Mouse (Mus musculus): ENCODE measurements around the gene Yme1l1. TPM values are rescaled to one million over a fixed set of nuclear protein-coding genes. Genes with fewer than 3 reads are reported as not detected.

Yme1l1 gene
- polyA plus RNA-seq (2014; fragmentation: Nextera tagmentation; extraction: Ambion mirVana), result 92.1 and 96.2 TPM in 2 replicates

GRCm38 (mm10) chr2:23155777-23156607 is at the start of gene Yme1l1, which contains the start of gene Mastl:
Gene Yme1l1, plus strand, starts transcription at chr2:23156369.
Gene Mastl, minus strand, starts transcription at chr2:23156024.
- Histone ChIP-seq H3K9ac (ENCODE audit: low read length) (peak within 1 kb of the TSS; percentile 72), H3K27me3 (ENCODE audit: control insufficient read depth, insufficient read depth, low read length) (no peaks in the 10 kb centered on the region), H3K27ac (replicated peaks; ENCODE audit: low read depth, low read length) (peak within 1 kb of the TSS; percentile 95), H3K9me3 (ENCODE audit: control insufficient read depth, low read length) (no peaks in the 10 kb centered on the region), H3K36me3 (ENCODE audit: control insufficient read depth, insufficient read depth, low read length) (peaks cover 4% of the 10 kb centered on the region; the same call in 1 of the 2 replicates), H3K4me2 (ENCODE audit: low read depth, severe bottlenecking) (peak within 1 kb of the TSS; percentile 78), H3K4me1 (ENCODE audit: control insufficient read depth, insufficient read depth, low read length) (peaks cover 6% of the 10 kb centered on the region; the same call in 1 of the 2 replicates), H3K4me3 (ENCODE audit: low read depth, low read length) (peak within 1 kb of the TSS; percentile 81)
- under 1% methylated on average over 61 of the region's 61 CpGs for WGBS
- DNase-seq (ENCODE audit: low spot score) (peak; percentile 96), ATAC-seq (ENCODE audit: insufficient number of reproducible peaks, low FRiP score, low TSS enrichment, low read depth) (peak; percentile 99)

GRCm38 (mm10) chr2:23119573-23119972 is 36.6 kb upstream of the Yme1l1 start:
- H3K4me1 ChIP-seq (ENCODE audit: control insufficient read depth, insufficient read depth, low read length), result no peaks in the 10 kb centered on the region
- no peak overlapping the region for H3K9ac ChIP-seq (ENCODE audit: low read length)
- H3K9me3 ChIP-seq (ENCODE audit: control insufficient read depth, low read length), result no peaks in the 10 kb centered on the region
- H3K27ac ChIP-seq (replicated peaks; ENCODE audit: low read depth, low read length), result no peak overlapping the region
- no peak overlapping the region for H3K4me3 ChIP-seq (ENCODE audit: low read depth, low read length)
- no peak for ATAC-seq (ENCODE audit: insufficient number of reproducible peaks, low FRiP score, low TSS enrichment, low read depth)
- no peaks in the 10 kb centered on the region for H3K27me3 ChIP-seq (ENCODE audit: control insufficient read depth, insufficient read depth, low read length)
- DNase-seq (ENCODE audit: low spot score), result no peak
- peaks cover 4% of the 10 kb centered on the region; the same call in 1 of the 2 replicates for H3K36me3 ChIP-seq (ENCODE audit: control insufficient read depth, insufficient read depth, low read length)
- H3K4me2 ChIP-seq (ENCODE audit: low read depth, severe bottlenecking), result no peak overlapping the region

GRCm38 (mm10) chr2:23155199-23155621 is 959 bp upstream of the Yme1l1 start:
- H3K9me3 ChIP-seq (ENCODE audit: control insufficient read depth, low read length), result no peaks in the 10 kb centered on the region
- H3K27me3 ChIP-seq (ENCODE audit: control insufficient read depth, insufficient read depth, low read length), result no peaks in the 10 kb centered on the region
- no peak; the same call in 1 of the 2 replicates for ATAC-seq (ENCODE audit: insufficient number of reproducible peaks, low FRiP score, low TSS enrichment, low read depth)
- DNase-seq (ENCODE audit: low spot score), result no peak
- peak overlapping the region; percentile 81 for H3K4me3 ChIP-seq (ENCODE audit: low read depth, low read length)
- peak overlapping the region; percentile 78 for H3K4me2 ChIP-seq (ENCODE audit: low read depth, severe bottlenecking)
- H3K9ac ChIP-seq (ENCODE audit: low read length), result peak overlapping the region; percentile 66
- H3K36me3 ChIP-seq (ENCODE audit: control insufficient read depth, insufficient read depth, low read length), result 0 out of 2 replicates have a peak, but pooled peaks cover 2% of the 10 kb centered on the region
- H3K27ac ChIP-seq (replicated peaks; ENCODE audit: low read depth, low read length), result 0 out of 2 replicates have a peak overlapping the region, but pooled peaks have one; percentile 2
- 9% methylated on average over 5 of the region's 5 CpGs for WGBS
- H3K4me1 ChIP-seq (ENCODE audit: control insufficient read depth, insufficient read depth, low read length), result peaks cover 6% of the 10 kb centered on the region; the same call in 1 of the 2 replicates

DNA sequence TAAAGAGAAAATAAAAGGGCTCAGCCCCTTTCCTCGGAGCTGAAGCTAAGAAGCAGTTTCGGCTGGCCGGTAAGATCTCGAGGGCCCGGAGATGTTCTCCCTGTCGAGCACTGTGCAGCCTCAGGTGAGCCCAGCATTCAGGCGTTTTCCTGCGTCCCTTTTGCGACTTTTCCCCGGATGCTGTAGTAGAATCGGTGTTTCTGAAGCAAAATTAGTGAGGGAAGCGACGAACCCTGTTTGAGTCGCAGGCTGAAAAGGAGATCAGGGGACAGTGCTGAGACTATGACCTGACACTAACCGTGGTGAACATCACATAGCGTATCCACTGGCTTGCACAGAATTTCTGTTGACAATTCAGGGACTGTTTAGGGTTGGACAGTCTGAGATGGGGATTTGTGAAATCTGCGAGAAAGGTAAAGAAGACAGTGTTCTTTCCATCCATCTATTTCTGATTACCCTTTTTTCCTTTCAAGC is 476 bp downstream of the Yme1l1 start:
- Histone ChIP-seq H3K27me3 (ENCODE audit: control insufficient read depth, insufficient read depth, low read length) (no peaks in the 10 kb centered on the region), H3K4me1 (ENCODE audit: control insufficient read depth, insufficient read depth, low read length) (peaks cover 6% of the 10 kb centered on the region; the same call in 1 of the 2 replicates), H3K9me3 (ENCODE audit: control insufficient read depth, low read length) (no peaks in the 10 kb centered on the region), H3K4me2 (ENCODE audit: low read depth, severe bottlenecking) (peak overlapping the region; percentile 43), H3K27ac (replicated peaks; ENCODE audit: low read depth, low read length) (peak overlapping the region; percentile 95), H3K36me3 (ENCODE audit: control insufficient read depth, insufficient read depth, low read length) (peaks cover 5% of the 10 kb centered on the region; the same call in 1 of the 2 replicates), H3K9ac (ENCODE audit: low read length) (peak overlapping the region; percentile 72), H3K4me3 (ENCODE audit: low read depth, low read length) (peak overlapping the region; percentile 81)
- DNase-seq (ENCODE audit: low spot score), result no peak
- under 1% methylated on average over 17 of the region's 17 CpGs for WGBS
- peak; percentile 31 for ATAC-seq (ENCODE audit: insufficient number of reproducible peaks, low FRiP score, low TSS enrichment, low read depth)

DNA sequence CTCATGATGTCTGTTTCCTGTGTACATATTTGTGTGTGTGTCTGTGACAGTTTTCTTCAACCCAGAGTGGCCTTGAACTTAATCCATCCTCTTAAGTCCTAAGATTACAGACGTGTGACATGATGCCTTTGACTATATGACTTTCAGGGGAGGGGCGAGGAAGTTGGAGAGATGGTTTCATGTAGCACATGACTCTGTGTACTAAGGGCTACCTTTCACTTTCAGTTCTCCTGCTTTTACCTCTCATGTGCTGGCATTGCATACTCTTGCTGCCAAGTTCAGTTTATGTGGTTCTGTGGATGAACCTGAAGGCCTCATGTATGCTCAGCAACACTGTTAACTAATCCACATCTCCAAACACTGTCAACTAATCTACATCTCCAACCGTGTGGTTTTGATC is 16.1 kb downstream of the Yme1l1 start:
- no peaks in the 10 kb centered on the region for H3K4me1 ChIP-seq (ENCODE audit: control insufficient read depth, insufficient read depth, low read length)
- no peak overlapping the region for H3K4me3 ChIP-seq (ENCODE audit: low read depth, low read length)
- H3K27me3 ChIP-seq (ENCODE audit: control insufficient read depth, insufficient read depth, low read length), result no peaks in the 10 kb centered on the region
- ATAC-seq (ENCODE audit: insufficient number of reproducible peaks, low FRiP score, low TSS enrichment, low read depth) (no peak), DNase-seq (ENCODE audit: low spot score) (no peak)
- H3K9ac ChIP-seq (ENCODE audit: low read length), result no peak overlapping the region
- no peaks in the 10 kb centered on the region for H3K9me3 ChIP-seq (ENCODE audit: control insufficient read depth, low read length)
- H3K4me2 ChIP-seq (ENCODE audit: low read depth, severe bottlenecking), result no peak overlapping the region
- H3K36me3 ChIP-seq (ENCODE audit: control insufficient read depth, insufficient read depth, low read length), result peaks cover 16% of the 10 kb centered on the region
- no peak overlapping the region for H3K27ac ChIP-seq (replicated peaks; ENCODE audit: low read depth, low read length)
- WGBS, result 86% methylated on average over 3 of the region's 3 CpGs

GRCm38 (mm10) chr2:23194366-23194765 is 38.2 kb downstream of the Yme1l1 start:
- ATAC-seq (ENCODE audit: insufficient number of reproducible peaks, low FRiP score, low TSS enrichment, low read depth), result no peak
- H3K9me3 ChIP-seq (ENCODE audit: control insufficient read depth, low read length), result no peaks in the 10 kb centered on the region
- no peak overlapping the region for H3K9ac ChIP-seq (ENCODE audit: low read length)
- no peak for DNase-seq (ENCODE audit: low spot score)
- no peak overlapping the region for H3K27ac ChIP-seq (replicated peaks; ENCODE audit: low read depth, low read length)
- H3K4me2 ChIP-seq (ENCODE audit: low read depth, severe bottlenecking), result no peak overlapping the region
- WGBS, result 80% methylated on average over 1 of the region's 1 CpGs
- no peaks in the 10 kb centered on the region for H3K4me1 ChIP-seq (ENCODE audit: control insufficient read depth, insufficient read depth, low read length)
- H3K4me3 ChIP-seq (ENCODE audit: low read depth, low read length), result no peak overlapping the region
- H3K27me3 ChIP-seq (ENCODE audit: control insufficient read depth, insufficient read depth, low read length), result no peaks in the 10 kb centered on the region
- peaks cover 8% of the 10 kb centered on the region for H3K36me3 ChIP-seq (ENCODE audit: control insufficient read depth, insufficient read depth, low read length)

DNA sequence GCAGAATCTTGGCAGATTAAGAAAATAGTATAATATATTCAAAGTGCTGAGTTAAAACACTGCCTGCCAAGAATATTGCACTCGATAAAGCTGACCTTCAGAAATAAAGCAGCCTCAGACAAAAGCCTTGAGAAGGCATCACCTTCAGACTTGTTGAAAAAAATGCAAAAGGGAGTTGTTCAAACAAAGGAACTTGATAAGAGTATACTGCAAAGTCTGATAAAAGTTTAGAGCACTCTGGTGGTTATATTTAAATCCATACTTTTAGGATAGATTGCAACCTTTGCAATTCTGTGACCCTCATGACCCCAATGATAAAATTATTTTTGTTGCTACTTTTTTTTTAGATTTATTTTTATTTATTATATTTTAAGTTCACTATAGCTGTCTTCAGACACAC is 44.9 kb downstream of the Yme1l1 start:
- no peaks in the 10 kb centered on the region for H3K9me3 ChIP-seq (ENCODE audit: control insufficient read depth, low read length)
- H3K4me2 ChIP-seq (ENCODE audit: low read depth, severe bottlenecking), result no peak overlapping the region
- WGBS, result 98% methylated on average over 1 of the region's 1 CpGs
- no peaks in the 10 kb centered on the region; the same call in 1 of the 2 replicates for H3K36me3 ChIP-seq (ENCODE audit: control insufficient read depth, insufficient read depth, low read length)
- H3K27ac ChIP-seq (replicated peaks; ENCODE audit: low read depth, low read length), result no peak overlapping the region
- no peak for DNase-seq (ENCODE audit: low spot score)
- ATAC-seq (ENCODE audit: insufficient number of reproducible peaks, low FRiP score, low TSS enrichment, low read depth), result no peak
- H3K27me3 ChIP-seq (ENCODE audit: control insufficient read depth, insufficient read depth, low read length), result no peaks in the 10 kb centered on the region
- H3K4me3 ChIP-seq (ENCODE audit: low read depth, low read length), result no peak overlapping the region
- no peaks in the 10 kb centered on the region for H3K4me1 ChIP-seq (ENCODE audit: control insufficient read depth, insufficient read depth, low read length)
- H3K9ac ChIP-seq (ENCODE audit: low read length), result no peak overlapping the region

DNA sequence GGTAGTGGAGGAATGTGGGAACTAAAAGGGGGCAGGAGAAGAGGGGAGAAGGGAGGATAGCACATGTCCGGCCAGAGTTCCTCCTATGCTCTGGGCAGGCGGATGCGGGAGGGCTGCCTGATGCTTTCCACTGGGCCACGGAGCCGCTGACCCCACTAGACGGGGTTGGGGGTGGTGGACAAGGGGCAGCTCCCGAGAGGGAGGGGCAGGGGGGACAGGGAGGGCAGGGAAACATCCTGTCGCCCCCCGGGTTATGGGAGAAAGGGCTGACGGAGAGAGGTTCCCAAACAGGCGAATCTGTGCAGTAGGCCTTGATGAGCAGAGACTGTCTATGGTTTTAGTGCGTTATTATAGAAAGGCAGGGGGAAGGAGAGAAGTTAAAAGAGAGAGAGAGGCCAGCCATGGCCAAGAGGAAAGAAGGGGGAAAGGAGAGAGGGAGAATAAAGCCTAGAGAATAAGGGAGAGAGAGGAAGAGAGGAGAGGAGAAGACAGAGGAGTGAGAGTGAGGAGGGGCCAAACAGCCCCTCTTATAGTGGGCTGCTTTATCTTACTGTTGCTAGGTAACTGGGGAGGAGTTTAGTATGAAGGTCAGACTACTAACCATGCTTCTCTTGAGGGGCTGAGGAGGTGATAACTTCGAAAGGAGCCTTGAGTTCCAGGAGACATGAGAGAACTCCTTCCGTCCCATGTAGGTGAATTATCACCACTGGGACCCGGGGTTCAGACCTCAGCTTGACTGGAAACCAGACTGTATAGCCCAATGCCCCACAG is 46.9 kb downstream of the Yme1l1 start:
- no peak overlapping the region for H3K4me3 ChIP-seq (ENCODE audit: low read depth, low read length)

More for the DNA sequence above, 46.9 kb downstream of the Yme1l1 start:
- DNase-seq (ENCODE audit: low spot score) (no peak), ATAC-seq (ENCODE audit: insufficient number of reproducible peaks, low FRiP score, low TSS enrichment, low read depth) (no peak)
- 65% methylated on average over 15 of the region's 15 CpGs for WGBS
- Histone ChIP-seq H3K9me3 (ENCODE audit: control insufficient read depth, low read length) (no peaks in the 10 kb centered on the region), H3K4me2 (ENCODE audit: low read depth, severe bottlenecking) (no peak overlapping the region), H3K27me3 (ENCODE audit: control insufficient read depth, insufficient read depth, low read length) (no peaks in the 10 kb centered on the region), H3K9ac (ENCODE audit: low read length) (no peak overlapping the region), H3K4me1 (ENCODE audit: control insufficient read depth, insufficient read depth, low read length) (no peaks in the 10 kb centered on the region), H3K27ac (replicated peaks; ENCODE audit: low read depth, low read length) (no peak overlapping the region), H3K36me3 (ENCODE audit: control insufficient read depth, insufficient read depth, low read length) (no peaks in the 10 kb centered on the region; the same call in 1 of the 2 replicates)
